Mouse (Mus musculus) hindbrain, embryonic 16.5 days (tissue): ENCODE measurements around the gene Hapln4. TPM values are rescaled to one million over a fixed set of nuclear protein-coding genes. Genes with fewer than 3 reads are reported as not detected.
A peak's percentile ranks its signal among the peaks of the same experiment; 100 is the strongest.

Experiments
- ATAC-seq: fragments of 200-750 bp; cut with Nextera tagmentation; 2 replicates; pipeline ENCODE4 v1.8.0; 2017; ENCODE audit warnings: moderate TSS enrichment, moderate library complexity
- H3K27ac ChIP-seq: fragments of 300-500 bp; sonication (generic); 2 replicates; pipeline ENCODE4 v1.5.1; 2014; ENCODE audit warnings: low read depth, mild to moderate bottlenecking, control low read depth, low read length, moderate library complexity
- H3K27me3 ChIP-seq: fragments of 300-500 bp; sonication (generic); replicated peaks from 2 replicates; pipeline ENCODE4 v1.6.1; 2014; ENCODE audit warnings: low read length; ENCODE audit not compliant: control insufficient read depth, insufficient read depth
- H3K36me3 ChIP-seq: fragments of 300-500 bp; sonication (generic); 2 replicates; pipeline ENCODE4 v1.6.1; 2014; ENCODE audit warnings: mild to moderate bottlenecking, low read length, moderate library complexity, mixed read lengths; ENCODE audit not compliant: control insufficient read depth, insufficient read depth
- H3K4me1 ChIP-seq: fragments of 300-500 bp; sonication (generic); 2 replicates; pipeline ENCODE4 v1.6.1; 2014; ENCODE audit warnings: low read depth, low read length; ENCODE audit not compliant: control insufficient read depth, insufficient read depth
- H3K4me2 ChIP-seq: fragments of 300-500 bp; sonication (generic); 2 replicates; pipeline ENCODE4 v1.6.1; 2014; ENCODE audit warnings: mild to moderate bottlenecking, low read length, control low read depth, moderate library complexity
- H3K4me3 ChIP-seq: fragments of 300-500 bp; sonication (generic); 2 replicates; pipeline ENCODE4 v1.5.1; 2014; ENCODE audit warnings: mild to moderate bottlenecking, low read length, control low read depth, moderate library complexity
- H3K9ac ChIP-seq: fragments of 300-500 bp; sonication (generic); 2 replicates; pipeline ENCODE4 v1.6.1; 2014; ENCODE audit warnings: low read depth, mild to moderate bottlenecking, control low read depth, low read length, moderate library complexity
- H3K9me3 ChIP-seq: fragments of 300-500 bp; sonication (generic); 2 replicates; pipeline ENCODE4 v1.6.1; 2014; ENCODE audit warnings: mild to moderate bottlenecking, low read length, moderate library complexity; ENCODE audit not compliant: control insufficient read depth
- WGBS: fragments of 180-500 bp; shearing (Covaris S2); extraction: QIAGEN DNeasy Blood & Tissue Kit; methylation state at CpG from one replicate; pipeline ENCODE4 v1.1.7; 2014; 5-methylcytosine and 5-hydroxymethylcytosine counted together
- polyA plus RNA-seq: library from polyadenylated mRNA; unstranded; fragments of >200 nt; fragmentation: Nextera tagmentation; extraction: Ambion mirVana; gene quantifications from 2 replicates; pipeline ENCODE4 v1.2.1, GENCODE M21; 2015

Hapln4 gene
- polyA plus RNA-seq, 1 experiment from 2014 or later = 1.2 TPM

GRCm38 (mm10) chr8:70087836-70088650, 4.8 kb downstream of the Hapln4 start:
- no peaks in the 10 kb centered on the region for H3K9me3 ChIP-seq
- peaks cover 40% of the 10 kb centered on the region for H3K4me1 ChIP-seq
- peak overlapping the region; percentile 67 for H3K9ac ChIP-seq
- WGBS = 5% methylated on average over 55 of the region's 56 CpGs
- no peak overlapping the region for H3K27ac ChIP-seq
- H3K27me3 ChIP-seq = peaks cover 42% of the 10 kb centered on the region
- peak overlapping the region; percentile 90 for H3K4me2 ChIP-seq
- peak overlapping the region; percentile 46 for H3K4me3 ChIP-seq
- peak; percentile 74 for ATAC-seq
- H3K36me3 ChIP-seq = no peaks in the 10 kb centered on the region

DNA sequence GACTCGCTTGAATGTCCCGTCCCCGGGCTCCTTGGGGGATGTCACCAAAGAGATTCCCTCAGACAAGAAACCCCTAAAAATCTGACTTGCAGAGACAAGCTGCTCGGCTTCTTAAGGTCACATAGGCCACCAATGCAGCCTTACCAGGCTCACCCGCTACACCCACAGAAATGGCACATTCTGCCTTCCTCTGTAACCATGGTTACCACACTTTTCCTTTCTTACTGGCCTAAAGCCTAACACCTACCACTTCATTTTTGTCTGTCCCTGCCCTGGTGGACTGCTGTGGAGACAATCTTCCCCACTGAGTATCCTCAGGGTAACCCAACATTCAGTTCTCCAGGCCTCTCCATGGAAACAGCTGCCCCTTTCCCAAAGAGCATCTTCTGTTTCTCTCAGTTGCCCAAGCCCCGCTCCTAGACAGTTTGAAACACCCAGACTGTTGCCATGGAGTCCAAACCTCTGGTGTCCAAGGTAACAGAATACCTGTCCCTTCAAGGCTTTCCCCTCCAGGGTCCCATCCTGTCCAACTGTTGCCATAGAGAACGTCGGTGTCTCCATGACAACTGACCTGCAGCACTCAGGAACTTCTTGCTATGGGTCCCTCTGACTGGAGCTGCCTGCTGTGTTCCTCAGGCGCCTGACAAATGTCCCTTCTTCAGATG, 6.2 kb downstream of the Hapln4 start:
- H3K9me3 ChIP-seq = no peaks in the 10 kb centered on the region
- no peak overlapping the region; the same call in 1 of the 2 replicates for H3K9ac ChIP-seq
- H3K4me2 ChIP-seq = no peak overlapping the region
- H3K27ac ChIP-seq = no peak overlapping the region
- peaks cover 26% of the 10 kb centered on the region for H3K4me1 ChIP-seq
- no peaks in the 10 kb centered on the region for H3K36me3 ChIP-seq
- no peak overlapping the region for H3K4me3 ChIP-seq
- WGBS = 29% methylated on average over 9 of the region's 9 CpGs
- ATAC-seq = peak; percentile 35
- H3K27me3 ChIP-seq = peaks cover 31% of the 10 kb centered on the region

DNA sequence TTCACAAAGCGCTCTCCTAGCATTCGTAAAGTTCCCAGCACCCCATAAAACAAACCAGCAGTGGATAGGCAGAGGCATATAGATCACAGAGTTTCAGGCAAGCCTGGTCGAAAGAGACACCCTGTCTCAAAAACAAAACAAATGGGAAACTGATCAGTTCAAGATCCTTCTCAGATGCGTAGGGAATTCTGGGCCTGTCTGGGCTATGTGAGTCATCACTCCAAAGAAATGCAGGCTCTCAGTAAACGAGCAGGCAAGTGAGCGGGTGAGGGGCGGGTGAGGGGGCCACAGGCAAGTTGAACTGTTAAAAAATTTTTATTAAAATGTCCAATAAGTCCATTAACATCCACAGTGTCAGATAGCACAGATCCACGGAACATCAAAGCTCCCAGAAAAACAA, 9.5 kb downstream of the Hapln4 start:
- ATAC-seq = no peak
- Histone ChIP-seq H3K36me3 (peaks cover 30% of the 10 kb centered on the region), H3K9ac (no peak overlapping the region), H3K27ac (no peak overlapping the region), H3K4me2 (no peak overlapping the region), H3K27me3 (peaks cover 4% of the 10 kb centered on the region), H3K9me3 (no peaks in the 10 kb centered on the region; the same call in 1 of the 2 replicates), H3K4me1 (peaks cover 18% of the 10 kb centered on the region), H3K4me3 (no peak overlapping the region)
- 69% methylated on average over 8 of the region's 8 CpGs for WGBS

DNA sequence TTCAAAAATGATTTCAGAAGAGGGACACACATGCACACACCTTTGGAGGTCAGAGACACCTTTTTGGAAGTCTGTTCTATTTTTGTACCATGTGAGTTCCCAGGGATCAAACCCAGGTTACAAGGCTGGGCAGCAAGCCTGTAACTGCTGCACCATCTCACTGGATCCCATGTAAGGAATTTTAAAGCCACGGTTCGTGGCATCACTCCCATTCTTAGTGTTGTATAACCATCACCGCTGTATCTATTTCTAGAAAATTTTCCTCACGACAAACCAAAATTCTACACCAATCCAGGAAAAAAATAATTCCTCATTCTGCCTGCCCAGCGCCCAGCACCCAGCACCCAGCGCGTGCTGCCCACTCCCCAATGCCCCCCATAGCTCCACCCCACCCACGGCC, 16.0 kb downstream of the Hapln4 start:
- peaks cover 68% of the 10 kb centered on the region for H3K36me3 ChIP-seq
- H3K4me2 ChIP-seq = no peak overlapping the region
- peaks cover 2% of the 10 kb centered on the region; the same call in 1 of the 2 replicates for H3K9me3 ChIP-seq
- H3K4me1 ChIP-seq = no peaks in the 10 kb centered on the region
- H3K27me3 ChIP-seq = no peaks in the 10 kb centered on the region
- no peak overlapping the region for H3K27ac ChIP-seq
- H3K9ac ChIP-seq = no peak overlapping the region
- ATAC-seq = no peak
- H3K4me3 ChIP-seq = no peak overlapping the region
- WGBS = 81% methylated on average over 8 of the region's 8 CpGs

DNA sequence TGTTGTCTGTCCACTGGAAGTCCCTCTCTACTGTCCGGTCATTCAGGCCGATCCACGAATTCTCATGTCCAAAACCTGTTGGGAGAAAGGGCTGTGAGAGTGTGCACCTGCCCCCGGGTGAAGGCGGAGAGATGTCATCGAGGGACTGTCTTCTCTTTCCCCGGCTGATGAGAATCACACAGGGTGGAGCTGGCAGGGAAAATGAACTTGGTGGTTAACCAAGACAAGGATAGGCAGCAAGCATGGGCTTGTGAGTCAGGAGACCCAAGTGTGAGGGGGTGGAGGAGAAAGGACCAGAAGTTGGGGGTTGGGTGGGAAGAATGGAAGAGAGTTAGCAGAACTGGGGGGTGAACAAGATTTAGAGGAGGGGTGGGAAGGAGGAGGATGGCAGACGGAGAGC, 17.0 kb downstream of the Hapln4 start:
- H3K9ac ChIP-seq = no peak overlapping the region
- H3K27ac ChIP-seq = no peak overlapping the region
- H3K4me3 ChIP-seq = no peak overlapping the region
- H3K9me3 ChIP-seq = peaks cover 2% of the 10 kb centered on the region; the same call in 1 of the 2 replicates
- no peak for ATAC-seq
- WGBS = 88% methylated on average over 8 of the region's 8 CpGs
- no peaks in the 10 kb centered on the region for H3K27me3 ChIP-seq
- H3K4me2 ChIP-seq = no peak overlapping the region
- no peaks in the 10 kb centered on the region for H3K4me1 ChIP-seq
- H3K36me3 ChIP-seq = peaks cover 63% of the 10 kb centered on the region

- Histone ChIP-seq H3K27me3 (no peaks in the 10 kb centered on the region), H3K9ac (no peak overlapping the region), H3K4me1 (no peaks in the 10 kb centered on the region; the same call in 1 of the 2 replicates), H3K36me3 (peaks cover 51% of the 10 kb centered on the region), H3K27ac (no peak overlapping the region), H3K9me3 (no peaks in the 10 kb centered on the region), H3K4me3 (no peak overlapping the region), H3K4me2 (no peak overlapping the region)
- ATAC-seq = peak; percentile 57; the same call in 1 of the 2 replicates
- 17% methylated on average over 6 of the region's 6 CpGs for WGBS
These were observed 21.2 kb downstream of the Hapln4 start for GRCm38 (mm10) chr8:70104506-70104905.

DNA sequence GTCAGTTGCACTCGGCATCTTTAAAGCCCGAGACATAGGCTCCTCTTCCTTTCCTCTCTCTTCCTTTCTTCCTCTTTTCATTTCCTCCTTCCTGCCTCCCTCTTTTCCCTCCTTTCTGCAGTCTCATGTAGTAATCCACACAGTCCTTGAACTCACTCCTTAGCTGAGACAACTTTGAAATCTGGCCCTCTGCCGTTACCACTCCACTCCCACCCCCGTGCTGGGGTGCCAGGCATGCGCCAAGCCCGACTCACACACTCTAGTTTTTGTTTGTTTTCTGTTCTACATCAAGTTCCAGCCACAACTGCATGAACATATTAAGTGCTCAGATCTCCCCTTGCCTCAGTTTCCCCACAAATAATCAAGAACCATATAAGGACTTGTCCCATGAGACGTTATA, 21.7 kb downstream of the Hapln4 start:
- H3K27ac ChIP-seq = no peak overlapping the region
- 83% methylated on average over 7 of the region's 7 CpGs for WGBS
- H3K36me3 ChIP-seq = peaks cover 51% of the 10 kb centered on the region
- H3K4me3 ChIP-seq = no peak overlapping the region
- no peaks in the 10 kb centered on the region for H3K9me3 ChIP-seq
- no peaks in the 10 kb centered on the region for H3K27me3 ChIP-seq
- ATAC-seq = no peak
- H3K4me2 ChIP-seq = no peak overlapping the region
- H3K4me1 ChIP-seq = no peaks in the 10 kb centered on the region; the same call in 1 of the 2 replicates
- no peak overlapping the region for H3K9ac ChIP-seq

GRCm38 (mm10) chr8:70110451-70110850, 27.2 kb downstream of the Hapln4 start:
- no peak overlapping the region for H3K27ac ChIP-seq
- peaks cover 4% of the 10 kb centered on the region for H3K4me1 ChIP-seq
- H3K27me3 ChIP-seq = no peaks in the 10 kb centered on the region
- peaks cover 36% of the 10 kb centered on the region for H3K36me3 ChIP-seq
- no peak overlapping the region for H3K4me2 ChIP-seq
- H3K9ac ChIP-seq = no peak overlapping the region
- H3K9me3 ChIP-seq = no peaks in the 10 kb centered on the region
- 93% methylated on average over 2 of the region's 2 CpGs for WGBS
- H3K4me3 ChIP-seq = no peak overlapping the region
- no peak for ATAC-seq

- no peaks in the 10 kb centered on the region for H3K9me3 ChIP-seq
- no peak overlapping the region for H3K4me3 ChIP-seq
- H3K9ac ChIP-seq = no peak overlapping the region
- peaks cover 38% of the 10 kb centered on the region for H3K36me3 ChIP-seq
- H3K27me3 ChIP-seq = no peaks in the 10 kb centered on the region
- H3K4me1 ChIP-seq = peaks cover 4% of the 10 kb centered on the region
- ATAC-seq = no peak
- 60% methylated on average over 23 of the region's 23 CpGs for WGBS
- no peak overlapping the region for H3K4me2 ChIP-seq
- no peak overlapping the region for H3K27ac ChIP-seq
These were observed 28.0 kb downstream of the Hapln4 start for GRCm38 (mm10) chr8:70111192-70111795.
